Mouse (Mus musculus) kidney, embryonic 16.5 days (tissue): ENCODE results near the gene Mad1l1. TPM values are rescaled to one million over a fixed set of nuclear protein-coding genes. Genes with fewer than 3 reads are reported as not detected.

Experiments used
- ATAC-seq: fragments of 200-750 bp; cut with Nextera tagmentation; 2 replicates; pipeline ENCODE4 v1.8.0; 2017; ENCODE audit warnings: moderate TSS enrichment; ENCODE audit not compliant: low FRiP score, low TSS enrichment
- H3K27ac ChIP-seq: fragments of 300-500 bp; sonication (generic); 2 replicates; pipeline ENCODE4 v1.5.1; 2014; ENCODE audit warnings: low read length
- H3K27me3 ChIP-seq: fragments of 300-500 bp; sonication (generic); 2 replicates; pipeline ENCODE4 v1.6.1; 2014; ENCODE audit warnings: low read length, control low read depth, mixed read lengths; ENCODE audit not compliant: insufficient read depth
- H3K36me3 ChIP-seq: fragments of 300-500 bp; sonication (generic); 2 replicates; pipeline ENCODE4 v1.6.1; 2014; ENCODE audit warnings: low read length, control low read depth, mixed read lengths; ENCODE audit not compliant: insufficient read depth
- H3K4me1 ChIP-seq: fragments of 300-500 bp; sonication (generic); 2 replicates; pipeline ENCODE4 v1.6.1; 2014; ENCODE audit warnings: low read length, control low read depth, mixed read lengths; ENCODE audit not compliant: insufficient read depth
- H3K4me2 ChIP-seq: fragments of 300-500 bp; sonication (generic); replicated peaks from 2 replicates; pipeline ENCODE4 v1.6.1; 2014; ENCODE audit warnings: low read depth, low read length
- H3K4me3 ChIP-seq: fragments of 300-500 bp; sonication (generic); 2 replicates; pipeline ENCODE4 v1.5.1; 2014; ENCODE audit warnings: mild to moderate bottlenecking, low read length
- H3K9ac ChIP-seq: fragments of 300-500 bp; sonication (generic); replicated peaks from 2 replicates; pipeline ENCODE4 v1.6.1; 2014; ENCODE audit warnings: low read length
- H3K9me3 ChIP-seq: fragments of 300-500 bp; sonication (generic); 2 replicates; pipeline ENCODE4 v1.6.1; 2016; ENCODE audit warnings: low read length, control low read depth
- WGBS: fragments of 180-500 bp; shearing (Covaris S2); extraction: QIAGEN DNeasy Blood & Tissue Kit; methylation state at CpG from one replicate; pipeline ENCODE4 v1.1.7; 2014; 5-methylcytosine and 5-hydroxymethylcytosine counted together
- polyA plus RNA-seq: library from polyadenylated mRNA; unstranded; fragments of >200 nt; fragmentation: Nextera tagmentation; extraction: Ambion mirVana; gene quantifications from 2 replicates; pipeline ENCODE4 v1.2.1, GENCODE M21; 2015

The Mad1l1 gene
- polyA plus RNA-seq, 1 experiment from 2014 or later: 51.6 TPM

DNA sequence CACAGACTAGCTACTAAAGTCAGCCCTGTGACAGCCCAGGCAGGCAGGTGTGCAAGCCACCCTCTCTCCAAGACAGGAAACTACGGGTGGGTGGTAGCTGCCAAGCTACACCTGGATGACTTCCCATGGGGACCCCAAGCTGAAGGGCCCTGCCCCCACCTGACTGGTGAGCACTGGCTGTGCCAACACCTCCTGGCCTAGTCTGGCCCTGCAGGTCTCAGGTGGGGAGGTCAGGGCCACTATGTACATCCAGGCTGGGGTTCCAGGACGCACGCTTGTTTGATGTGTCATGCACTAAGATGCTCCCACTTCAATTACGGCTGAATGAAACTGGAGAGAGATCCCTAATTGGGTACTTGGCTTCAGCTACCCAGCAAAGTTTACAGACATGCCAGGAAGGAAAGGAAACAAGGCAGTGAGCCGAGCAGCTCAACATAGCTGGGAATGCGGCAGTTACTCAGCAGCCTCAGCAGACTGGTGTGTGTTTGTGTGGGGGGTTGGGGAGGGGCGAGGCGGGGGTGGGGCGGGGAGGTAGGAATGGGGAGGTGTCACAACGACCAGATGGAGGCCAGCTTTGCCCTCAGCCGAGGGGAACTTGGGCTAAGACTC is 239.0 kb downstream of the Mad1l1 start:
- H3K27me3 ChIP-seq: no peaks in the 10 kb centered on the region
- peak; percentile 39; the same call in 1 of the 2 replicates for ATAC-seq
- no peak overlapping the region for H3K9ac ChIP-seq
- H3K4me3 ChIP-seq: no peak overlapping the region
- H3K9me3 ChIP-seq: no peaks in the 10 kb centered on the region
- peaks cover 10% of the 10 kb centered on the region for H3K4me1 ChIP-seq
- H3K27ac ChIP-seq: no peak overlapping the region
- no peak overlapping the region for H3K4me2 ChIP-seq
- no peaks in the 10 kb centered on the region for H3K36me3 ChIP-seq
- WGBS: 34% methylated on average over 11 of the region's 11 CpGs

- no peak for ATAC-seq
- Histone ChIP-seq H3K4me2 (no peak overlapping the region), H3K27me3 (no peaks in the 10 kb centered on the region), H3K9me3 (no peaks in the 10 kb centered on the region), H3K4me1 (peaks cover 10% of the 10 kb centered on the region), H3K36me3 (no peaks in the 10 kb centered on the region), H3K9ac (no peak overlapping the region), H3K4me3 (no peak overlapping the region), H3K27ac (no peak overlapping the region)
- WGBS: 82% methylated on average over 10 of the region's 10 CpGs
Observed at GRCm38 (mm10) chr5:140081084-140081483, 240.3 kb downstream of the Mad1l1 start.

DNA sequence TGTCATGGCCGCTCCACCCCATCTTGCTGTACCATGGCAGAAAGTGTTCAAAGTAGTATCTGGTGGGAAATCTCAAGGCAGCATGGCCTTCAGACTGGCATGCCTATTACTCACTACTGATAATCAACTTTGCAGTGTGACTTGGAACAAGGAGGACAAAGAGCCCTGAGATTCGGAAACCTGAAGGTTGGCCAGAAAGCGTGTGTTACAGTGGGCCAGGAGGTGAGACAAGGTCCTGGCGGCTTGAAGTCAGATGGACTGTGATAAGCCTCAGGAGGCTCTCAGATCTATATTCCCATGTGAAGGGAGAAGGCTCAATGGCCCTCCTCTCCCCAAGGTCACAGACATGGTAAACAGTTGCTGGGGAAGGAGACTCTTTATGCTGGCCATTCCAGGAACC is 241.8 kb downstream of the Mad1l1 start:
- Histone ChIP-seq H3K27me3 (no peaks in the 10 kb centered on the region), H3K4me1 (peaks cover 10% of the 10 kb centered on the region), H3K4me3 (no peak overlapping the region), H3K4me2 (no peak overlapping the region), H3K9me3 (no peaks in the 10 kb centered on the region), H3K36me3 (no peaks in the 10 kb centered on the region), H3K9ac (no peak overlapping the region), H3K27ac (no peak overlapping the region)
- ATAC-seq: no peak
- WGBS: 92% methylated on average over 4 of the region's 4 CpGs

- no peak for ATAC-seq
- no peak overlapping the region for H3K4me3 ChIP-seq
- WGBS: 90% methylated on average over 3 of the region's 3 CpGs
- no peak overlapping the region for H3K9ac ChIP-seq
- H3K4me2 ChIP-seq: no peak overlapping the region
- H3K27me3 ChIP-seq: no peaks in the 10 kb centered on the region
- H3K4me1 ChIP-seq: peaks cover 10% of the 10 kb centered on the region
- no peaks in the 10 kb centered on the region for H3K9me3 ChIP-seq
- no peak overlapping the region for H3K27ac ChIP-seq
- H3K36me3 ChIP-seq: no peaks in the 10 kb centered on the region
Observed at GRCm38 (mm10) chr5:140078406-140078805, 242.9 kb downstream of the Mad1l1 start.

- Histone ChIP-seq H3K36me3 (no peaks in the 10 kb centered on the region), H3K27me3 (no peaks in the 10 kb centered on the region), H3K9ac (no peak overlapping the region), H3K4me3 (no peak overlapping the region), H3K4me2 (no peak overlapping the region), H3K4me1 (no peaks in the 10 kb centered on the region), H3K9me3 (no peaks in the 10 kb centered on the region), H3K27ac (no peak overlapping the region)
- no peak for ATAC-seq
- WGBS: 91% methylated on average over 2 of the region's 2 CpGs
Observed at GRCm38 (mm10) chr5:140076438-140076837, 244.9 kb downstream of the Mad1l1 start.

GRCm38 (mm10) chr5:140073671-140074116 is 247.7 kb downstream of the Mad1l1 start:
- Histone ChIP-seq H3K4me3 (no peak overlapping the region), H3K36me3 (no peaks in the 10 kb centered on the region), H3K9ac (no peak overlapping the region), H3K27ac (no peak overlapping the region), H3K4me1 (no peaks in the 10 kb centered on the region), H3K4me2 (no peak overlapping the region), H3K9me3 (no peaks in the 10 kb centered on the region), H3K27me3 (no peaks in the 10 kb centered on the region)
- ATAC-seq: no peak
- WGBS: 41% methylated on average over 12 of the region's 12 CpGs

- H3K27me3 ChIP-seq: no peaks in the 10 kb centered on the region
- ATAC-seq: no peak
- H3K9me3 ChIP-seq: no peaks in the 10 kb centered on the region
- H3K9ac ChIP-seq: no peak overlapping the region
- H3K4me2 ChIP-seq: no peak overlapping the region
- H3K4me1 ChIP-seq: no peaks in the 10 kb centered on the region
- no peak overlapping the region for H3K4me3 ChIP-seq
- 31% methylated on average over 1 of the region's 1 CpGs for WGBS
- H3K27ac ChIP-seq: no peak overlapping the region
- H3K36me3 ChIP-seq: no peaks in the 10 kb centered on the region
Observed at GRCm38 (mm10) chr5:140073148-140073670, 248.1 kb downstream of the Mad1l1 start.

GRCm38 (mm10) chr5:140068506-140068905 is 252.8 kb downstream of the Mad1l1 start:
- Histone ChIP-seq H3K4me2 (no peak overlapping the region), H3K9ac (no peak overlapping the region), H3K27ac (no peak overlapping the region), H3K36me3 (no peaks in the 10 kb centered on the region), H3K9me3 (no peaks in the 10 kb centered on the region), H3K27me3 (no peaks in the 10 kb centered on the region), H3K4me1 (peaks cover 15% of the 10 kb centered on the region; the same call in 1 of the 2 replicates), H3K4me3 (no peak overlapping the region)
- ATAC-seq: no peak
- WGBS: 73% methylated on average over 5 of the region's 5 CpGs

GRCm38 (mm10) chr5:140068051-140068450 is 253.3 kb downstream of the Mad1l1 start:
- H3K4me1 ChIP-seq: peaks cover 15% of the 10 kb centered on the region; the same call in 1 of the 2 replicates
- 44% methylated on average over 3 of the region's 3 CpGs for WGBS
- no peaks in the 10 kb centered on the region for H3K27me3 ChIP-seq
- no peak overlapping the region for H3K9ac ChIP-seq
- no peak overlapping the region for H3K4me2 ChIP-seq
- no peaks in the 10 kb centered on the region for H3K36me3 ChIP-seq
- H3K27ac ChIP-seq: no peak overlapping the region
- no peaks in the 10 kb centered on the region for H3K9me3 ChIP-seq
- no peak overlapping the region for H3K4me3 ChIP-seq
- no peak for ATAC-seq

GRCm38 (mm10) chr5:140066769-140067168 is 254.6 kb downstream of the Mad1l1 start:
- 30% methylated on average over 8 of the region's 8 CpGs for WGBS
- Histone ChIP-seq H3K4me2 (no peak overlapping the region), H3K9me3 (no peaks in the 10 kb centered on the region), H3K36me3 (no peaks in the 10 kb centered on the region), H3K4me1 (peaks cover 18% of the 10 kb centered on the region; the same call in 1 of the 2 replicates), H3K27ac (0 out of 2 replicates have a peak overlapping the region, but pooled peaks have one; percentile 21), H3K9ac (no peak overlapping the region), H3K4me3 (no peak overlapping the region), H3K27me3 (no peaks in the 10 kb centered on the region)
- ATAC-seq: peak; percentile 52; the same call in 1 of the 2 replicates
